Mouse (Mus musculus) forebrain, embryonic 12.5 days (tissue): ENCODE measurements around the gene Smtn. TPM values are rescaled to one million over a fixed set of nuclear protein-coding genes. Genes with fewer than 3 reads are reported as not detected.

Experiments used
- ATAC-seq: fragments of 200-750 bp; cut with Nextera tagmentation; 2 replicates; pipeline ENCODE4 v1.8.0; 2017; ENCODE audit warnings: moderate TSS enrichment; ENCODE audit not compliant: low FRiP score
- H3K27ac ChIP-seq: fragments of 300-500 bp; sonication (generic); 2 replicates; pipeline ENCODE4 v1.5.1; 2016; ENCODE audit warnings: mild to moderate bottlenecking
- H3K27me3 ChIP-seq: fragments of 300-500 bp; sonication (generic); 2 replicates; pipeline ENCODE4 v1.6.1; 2016; ENCODE audit warnings: mild to moderate bottlenecking
- H3K36me3 ChIP-seq: fragments of 300-500 bp; sonication (generic); replicated peaks from 2 replicates; pipeline ENCODE4 v1.6.1; 2016; ENCODE audit warnings: mild to moderate bottlenecking
- H3K4me1 ChIP-seq: fragments of 300-500 bp; sonication (generic); 2 replicates; pipeline ENCODE4 v1.6.1; 2016
- H3K4me2 ChIP-seq: fragments of 300-500 bp; sonication (generic); 2 replicates; pipeline ENCODE4 v1.6.1; 2016; ENCODE audit warnings: mild to moderate bottlenecking, moderate library complexity
- H3K4me3 ChIP-seq: fragments of 300-500 bp; sonication (generic); replicated peaks from 2 replicates; pipeline ENCODE4 v1.5.1; 2016; ENCODE audit warnings: mild to moderate bottlenecking
- H3K9ac ChIP-seq: fragments of 300-500 bp; sonication (generic); 2 replicates; pipeline ENCODE4 v1.6.1; 2016; ENCODE audit warnings: mild to moderate bottlenecking
- H3K9me3 ChIP-seq: fragments of 300-500 bp; sonication (generic); 2 replicates; pipeline ENCODE4 v1.6.1; 2016
- WGBS: fragments of 180-500 bp; shearing (Covaris S2); methylation state at CpG from one replicate; pipeline ENCODE4 v1.1.7; 2016; 5-methylcytosine and 5-hydroxymethylcytosine counted together
- polyA plus RNA-seq: library from polyadenylated mRNA; unstranded; fragments of >200 nt; fragmentation: Nextera tagmentation; extraction: Ambion mirVana; gene quantifications from 2 replicates; pipeline ENCODE4 v1.2.1, GENCODE M21; 2016

Smtn gene
- polyA plus RNA-seq, 1 experiment from 2014 or later = 36.2 TPM

DNA sequence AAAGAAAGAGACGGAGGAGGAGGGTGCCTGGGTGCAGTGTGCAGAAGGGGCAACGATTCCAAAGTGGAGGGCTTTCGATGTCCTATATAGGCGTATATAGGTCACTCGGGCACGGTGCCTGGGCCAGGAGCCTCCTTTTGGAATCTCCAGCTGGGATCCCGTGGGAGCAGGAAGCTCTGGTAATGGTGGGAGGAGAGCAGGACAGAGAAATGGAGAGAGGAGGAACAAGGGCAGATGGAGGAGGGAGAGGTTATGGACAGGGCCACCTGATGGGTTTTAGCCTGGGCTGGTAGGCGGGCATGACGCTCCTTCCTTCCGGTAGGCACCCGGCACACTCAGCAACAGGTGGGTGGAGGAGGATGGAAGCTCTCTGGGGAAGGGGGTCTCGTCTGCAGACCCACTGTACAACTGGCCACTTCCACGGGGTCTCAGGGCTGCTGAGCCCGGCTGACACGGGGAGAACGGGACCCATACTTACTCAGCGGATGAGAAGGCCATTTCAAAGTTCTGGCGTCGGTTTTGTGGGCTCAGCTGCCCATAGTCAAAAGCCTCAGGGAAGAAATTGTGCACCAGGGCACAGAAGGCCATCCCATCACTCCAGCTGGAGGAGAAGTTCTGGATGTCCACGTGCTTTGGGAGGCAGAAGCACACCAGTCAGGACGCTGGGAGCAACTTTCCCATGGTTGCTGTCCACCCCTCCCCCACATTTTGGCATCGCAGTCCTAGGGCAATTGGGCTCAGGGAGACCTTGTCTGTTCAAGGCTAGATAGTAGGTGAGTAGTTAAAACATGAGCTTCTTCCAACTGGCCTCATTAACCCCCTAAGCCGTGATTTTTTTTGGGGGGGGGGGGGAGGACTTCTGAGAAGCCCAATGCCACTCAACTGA, 18.8 kb downstream of the Smtn start:
- ATAC-seq = no peak
- Histone ChIP-seq H3K9me3 (no peaks in the 10 kb centered on the region), H3K9ac (no peak overlapping the region), H3K4me1 (peaks cover 14% of the 10 kb centered on the region), H3K27ac (no peak overlapping the region), H3K4me3 (no peak overlapping the region), H3K36me3 (peaks cover 53% of the 10 kb centered on the region), H3K4me2 (no peak overlapping the region), H3K27me3 (peaks cover 17% of the 10 kb centered on the region)
- 86% methylated on average over 23 of the region's 23 CpGs for WGBS

DNA sequence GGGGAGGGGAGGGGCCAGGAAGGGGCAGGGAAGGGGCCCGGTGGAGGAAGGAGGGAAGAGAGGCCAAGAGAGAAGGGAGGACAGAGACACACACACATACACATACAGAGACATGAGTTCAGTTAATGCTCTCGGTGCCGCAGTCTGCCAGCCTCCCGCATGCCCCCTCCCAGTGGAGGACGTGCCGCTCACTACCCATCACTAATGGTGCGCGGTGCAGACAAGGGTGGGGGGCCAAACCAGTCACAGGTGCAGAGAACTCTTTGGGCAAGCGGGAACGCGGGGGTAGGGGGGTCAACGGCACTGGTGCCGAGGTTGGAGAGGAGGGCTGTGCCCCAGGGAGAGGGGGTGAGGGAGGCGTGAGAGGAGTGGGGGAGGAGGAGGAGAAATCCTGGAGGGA, 19.5 kb downstream of the Smtn start:
- Histone ChIP-seq H3K4me1 (peaks cover 14% of the 10 kb centered on the region), H3K4me3 (no peak overlapping the region), H3K27ac (no peak overlapping the region), H3K9me3 (no peaks in the 10 kb centered on the region), H3K9ac (no peak overlapping the region), H3K36me3 (peaks cover 52% of the 10 kb centered on the region), H3K4me2 (no peak overlapping the region), H3K27me3 (peaks cover 24% of the 10 kb centered on the region)
- 87% methylated on average over 14 of the region's 14 CpGs for WGBS
- no peak for ATAC-seq

DNA sequence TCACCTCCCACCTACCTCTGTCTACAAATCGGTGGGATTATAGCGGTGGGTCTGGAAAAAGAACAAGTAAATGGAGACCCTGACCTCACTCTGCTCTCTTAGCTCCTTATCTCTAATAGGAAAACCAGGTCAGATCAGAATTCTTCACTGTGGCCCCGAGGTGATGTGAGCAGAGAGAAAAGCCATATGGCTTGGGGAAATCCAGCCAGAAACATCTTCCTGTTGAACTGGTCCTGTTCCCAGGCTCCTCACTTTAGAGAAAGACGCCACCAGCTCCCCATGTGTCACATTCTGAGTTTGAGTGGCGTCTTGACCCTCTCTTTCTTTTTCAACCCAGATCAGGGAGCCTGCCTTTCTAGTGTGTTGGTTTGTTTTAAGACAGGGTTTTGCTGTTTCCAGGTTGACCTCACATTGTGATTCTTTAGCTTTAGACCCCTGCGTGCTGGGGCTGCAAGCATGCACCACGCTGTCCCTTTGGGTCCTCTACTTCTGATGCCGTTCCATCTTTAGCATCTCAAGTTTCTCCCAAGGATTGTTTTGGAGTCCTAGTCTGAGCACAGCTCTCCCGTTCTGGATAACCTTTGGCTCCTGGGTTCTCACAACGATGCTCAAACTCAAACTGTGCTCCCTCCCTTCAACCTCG, 20.5 kb downstream of the Smtn start:
- Histone ChIP-seq H3K9me3 (no peaks in the 10 kb centered on the region), H3K27me3 (peaks cover 35% of the 10 kb centered on the region), H3K27ac (no peak overlapping the region), H3K4me1 (peaks cover 17% of the 10 kb centered on the region), H3K36me3 (peaks cover 44% of the 10 kb centered on the region), H3K4me2 (no peak overlapping the region), H3K4me3 (no peak overlapping the region), H3K9ac (no peak overlapping the region)
- 84% methylated on average over 11 of the region's 11 CpGs for WGBS
- no peak for ATAC-seq

DNA sequence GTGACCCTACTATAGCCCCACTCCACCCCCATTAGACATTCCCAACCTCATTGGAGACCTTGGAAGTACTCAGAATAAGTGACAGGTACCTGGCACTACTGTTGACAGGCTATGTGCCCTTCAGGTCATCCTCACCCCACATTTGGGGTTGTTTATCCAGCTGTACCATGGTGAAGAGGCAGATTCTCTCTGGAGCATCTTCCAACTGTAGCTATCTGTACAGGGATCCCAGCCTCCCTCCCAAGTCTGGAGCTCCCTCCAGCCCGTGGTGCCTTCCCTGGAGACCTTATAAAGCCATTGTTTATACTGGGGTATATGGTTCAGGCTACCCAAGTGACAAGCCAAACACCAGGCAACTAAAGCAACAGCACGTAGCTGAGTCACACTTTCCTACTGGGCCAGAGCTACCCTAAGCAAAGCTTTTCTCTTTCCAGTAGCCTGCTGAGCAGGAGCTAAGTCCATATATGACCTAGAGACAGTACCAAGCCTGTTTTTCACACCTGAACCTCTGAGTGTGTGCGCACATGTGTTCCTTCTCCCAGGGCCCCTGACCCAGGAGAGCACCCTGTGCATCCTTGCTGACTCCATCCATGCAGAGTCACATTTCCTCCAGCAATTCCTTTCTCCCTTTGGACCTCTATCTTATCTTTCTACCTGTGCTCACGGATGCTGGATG, 21.2 kb downstream of the Smtn start:
- no peak overlapping the region for H3K4me2 ChIP-seq
- H3K9ac ChIP-seq = no peak overlapping the region
- ATAC-seq = no peak
- H3K4me1 ChIP-seq = peaks cover 21% of the 10 kb centered on the region
- H3K27ac ChIP-seq = no peak overlapping the region
- 85% methylated on average over 4 of the region's 4 CpGs for WGBS
- no peak overlapping the region for H3K4me3 ChIP-seq
- H3K36me3 ChIP-seq = peaks cover 37% of the 10 kb centered on the region
- H3K9me3 ChIP-seq = no peaks in the 10 kb centered on the region
- H3K27me3 ChIP-seq = peaks cover 37% of the 10 kb centered on the region

DNA sequence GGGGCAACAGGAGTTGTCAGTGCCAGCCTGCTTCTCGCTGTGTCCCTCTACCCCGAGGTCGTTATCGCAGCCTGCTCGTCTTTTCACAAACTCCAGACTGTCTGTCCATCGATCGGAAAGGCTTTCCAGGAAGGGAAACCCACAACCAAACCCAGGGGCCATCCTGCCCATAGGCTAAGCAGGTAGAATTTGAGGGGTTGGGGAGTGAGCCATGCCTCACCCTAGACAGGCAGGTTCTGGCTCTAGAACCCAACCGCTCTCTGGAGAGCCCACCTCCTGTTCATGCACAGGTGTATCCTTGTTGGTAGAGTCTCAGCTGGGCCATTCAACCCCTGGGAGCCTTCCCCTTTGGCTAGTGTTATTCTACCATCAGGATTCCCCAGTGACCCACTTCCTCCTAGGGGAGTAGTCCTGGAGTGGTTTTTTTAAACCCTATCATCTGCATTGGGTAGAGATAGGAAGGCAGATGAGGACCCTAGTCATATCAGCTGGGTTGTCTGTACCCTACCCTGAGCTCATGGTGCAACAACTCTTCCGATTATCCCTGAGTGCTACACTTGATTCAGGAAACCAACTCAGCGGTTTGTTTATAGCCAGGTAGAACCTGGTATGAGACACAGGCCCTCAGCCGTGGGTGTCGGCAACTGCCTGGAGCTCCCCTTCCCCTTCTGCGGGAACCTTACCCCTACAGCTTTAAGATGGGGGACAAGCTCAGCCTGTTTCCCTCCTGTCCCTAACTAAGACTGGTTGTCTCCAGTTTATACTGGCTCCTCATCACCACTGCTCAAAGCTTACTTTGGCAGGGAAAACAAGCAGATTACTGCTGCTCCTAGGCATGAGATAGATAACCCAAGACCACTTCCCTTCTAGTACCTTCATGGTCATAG, 22.3 kb downstream of the Smtn start:
- Histone ChIP-seq H3K4me1 (peaks cover 23% of the 10 kb centered on the region), H3K9me3 (no peaks in the 10 kb centered on the region), H3K4me3 (peak overlapping the region; percentile 41), H3K27me3 (peaks cover 37% of the 10 kb centered on the region), H3K4me2 (peak overlapping the region; percentile 80), H3K9ac (peak overlapping the region; percentile 42; the same call in 1 of the 2 replicates), H3K36me3 (peaks cover 29% of the 10 kb centered on the region), H3K27ac (no peak overlapping the region)
- WGBS = 63% methylated on average over 13 of the region's 13 CpGs
- ATAC-seq = no peak

DNA sequence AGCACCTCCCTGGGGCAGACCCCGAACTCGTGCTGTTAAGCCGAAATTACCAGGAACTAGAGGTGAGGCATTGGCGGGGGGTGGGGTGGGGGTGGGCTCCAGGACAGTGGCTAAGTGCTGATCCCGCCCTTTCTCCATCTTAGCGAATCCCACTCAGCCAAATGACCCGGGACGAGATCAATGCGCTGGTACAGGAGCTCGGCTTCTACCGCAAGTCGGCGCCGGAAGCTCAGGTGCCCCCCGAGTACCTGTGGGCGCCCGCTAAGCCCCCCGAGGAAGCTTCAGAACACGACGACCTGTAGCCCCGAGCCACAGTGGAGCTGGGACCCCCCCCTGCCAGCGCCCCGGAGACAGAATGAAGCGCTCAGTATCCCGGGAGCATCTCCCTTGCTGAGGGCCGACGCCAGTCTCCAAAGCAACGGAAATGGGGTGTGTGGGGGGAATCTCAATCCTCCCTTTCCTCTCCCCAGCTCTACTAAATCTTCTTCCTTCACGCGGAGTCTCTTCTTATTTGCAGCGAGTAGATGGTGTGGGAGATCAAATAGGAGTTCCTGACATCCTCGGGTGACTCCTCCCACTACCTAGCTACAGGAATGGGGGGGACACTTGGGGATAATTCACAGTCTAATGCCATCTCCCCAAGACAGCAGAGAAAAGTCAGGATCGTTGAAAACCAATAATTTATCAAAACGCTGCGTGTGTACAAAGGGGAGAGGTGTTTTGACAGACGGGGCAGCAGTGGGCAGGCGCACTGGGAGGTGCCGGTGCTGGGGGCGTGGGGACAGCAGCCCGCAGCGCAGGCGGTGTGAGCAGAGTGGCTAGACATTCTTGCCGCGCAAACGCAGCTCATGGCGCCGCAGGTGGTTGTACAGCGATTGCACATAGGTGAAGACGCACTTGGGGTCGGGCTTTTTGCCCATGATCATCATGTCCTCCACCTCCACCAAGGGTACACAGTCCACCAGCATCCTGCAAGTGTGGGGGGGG, 23.3 kb downstream of the Smtn start:
- WGBS = under 1% methylated on average over 50 of the region's 50 CpGs
- no peak for ATAC-seq
- H3K4me2 ChIP-seq = peak overlapping the region; percentile 80
- no peak overlapping the region for H3K27ac ChIP-seq
- peak overlapping the region; percentile 42 for H3K9ac ChIP-seq
- H3K4me3 ChIP-seq = peak overlapping the region; percentile 41
- H3K36me3 ChIP-seq = peaks cover 20% of the 10 kb centered on the region
- peaks cover 23% of the 10 kb centered on the region for H3K4me1 ChIP-seq
- no peaks in the 10 kb centered on the region for H3K9me3 ChIP-seq
- peaks cover 37% of the 10 kb centered on the region for H3K27me3 ChIP-seq

DNA sequence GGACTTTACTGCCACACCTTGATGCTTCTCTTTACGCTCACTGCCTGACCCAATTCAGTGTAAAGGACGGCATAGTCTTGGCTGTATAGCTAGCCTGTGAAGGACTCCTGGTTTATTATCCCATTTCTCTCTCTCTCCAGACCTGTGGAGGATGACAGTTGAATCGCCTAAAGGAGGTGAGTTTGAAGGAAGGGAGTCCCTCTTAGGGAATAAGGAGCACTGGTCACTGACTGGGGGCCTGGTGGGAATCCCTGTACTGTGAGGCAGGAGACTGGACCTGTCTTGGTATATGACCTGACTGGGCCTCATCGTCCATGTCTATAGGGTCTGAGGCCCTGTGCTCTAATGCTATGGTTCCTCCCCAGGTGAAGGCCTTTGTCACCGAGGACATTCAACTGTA, 24.3 kb downstream of the Smtn start:
- no peak overlapping the region for H3K4me3 ChIP-seq
- no peak overlapping the region for H3K9ac ChIP-seq
- no peak for ATAC-seq
- 82% methylated on average over 5 of the region's 5 CpGs for WGBS
- peaks cover 10% of the 10 kb centered on the region for H3K36me3 ChIP-seq
- no peak overlapping the region for H3K4me2 ChIP-seq
- H3K27me3 ChIP-seq = peaks cover 37% of the 10 kb centered on the region
- H3K27ac ChIP-seq = no peak overlapping the region
- peaks cover 23% of the 10 kb centered on the region for H3K4me1 ChIP-seq
- no peaks in the 10 kb centered on the region for H3K9me3 ChIP-seq

DNA sequence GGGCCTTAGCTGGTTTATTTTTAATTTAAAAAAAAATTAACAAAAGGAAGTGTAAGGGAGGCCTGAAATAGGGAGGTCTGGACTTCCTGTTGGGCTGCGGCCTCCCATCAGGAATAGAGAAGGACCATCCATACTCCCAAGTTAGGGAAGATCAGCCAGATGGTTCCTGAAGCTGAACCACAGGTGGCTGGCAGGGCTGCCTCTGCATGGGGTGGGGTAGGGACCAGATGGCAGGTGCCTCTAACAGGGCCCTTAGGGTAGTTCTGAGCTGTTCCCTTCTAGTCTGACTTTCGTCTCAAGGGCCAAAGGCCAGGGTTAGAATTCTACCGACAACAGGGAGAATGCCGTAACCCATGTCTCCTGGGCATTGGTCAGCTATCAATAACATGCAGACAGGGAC, 24.8 kb downstream of the Smtn start:
- ATAC-seq = no peak
- H3K4me2 ChIP-seq = peak overlapping the region; percentile 73; the same call in 1 of the 2 replicates
- peaks cover 37% of the 10 kb centered on the region for H3K27me3 ChIP-seq
- peaks cover 23% of the 10 kb centered on the region for H3K4me1 ChIP-seq
- no peaks in the 10 kb centered on the region for H3K9me3 ChIP-seq
- no peak overlapping the region for H3K9ac ChIP-seq
- no peak overlapping the region for H3K4me3 ChIP-seq
- no peak overlapping the region for H3K27ac ChIP-seq
- 84% methylated on average over 4 of the region's 4 CpGs for WGBS
- peaks cover 5% of the 10 kb centered on the region for H3K36me3 ChIP-seq

DNA sequence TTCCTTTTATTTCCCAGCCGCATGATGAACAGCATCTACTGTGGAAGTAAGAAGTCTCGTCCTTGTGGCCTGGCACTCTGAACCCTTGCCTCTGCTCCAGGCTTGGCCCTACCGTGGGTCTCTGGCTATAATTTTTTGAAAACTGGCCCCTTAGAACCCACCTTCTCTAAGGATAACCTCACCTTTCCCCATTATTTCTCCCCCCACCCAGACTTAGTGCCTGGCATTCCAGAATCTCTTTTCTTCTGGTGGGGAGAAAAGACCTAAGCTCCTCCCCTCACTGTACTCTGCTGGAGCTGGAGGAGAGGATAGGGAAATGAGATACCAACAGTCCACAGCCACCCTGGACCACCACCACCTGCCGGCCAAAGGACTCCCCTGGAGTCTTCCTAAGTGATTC, 25.2 kb downstream of the Smtn start:
- peak overlapping the region; percentile 73 for H3K4me2 ChIP-seq
- peak overlapping the region; percentile 57 for H3K9ac ChIP-seq
- H3K27ac ChIP-seq = no peak overlapping the region
- 10% methylated on average over 4 of the region's 4 CpGs for WGBS
- peaks cover 23% of the 10 kb centered on the region for H3K4me1 ChIP-seq
- H3K4me3 ChIP-seq = peak overlapping the region; percentile 47
- H3K27me3 ChIP-seq = peaks cover 37% of the 10 kb centered on the region
- 0 out of 2 replicates have a peak, but pooled peaks cover under 1% of the 10 kb centered on the region for H3K36me3 ChIP-seq
- ATAC-seq = peak; percentile 28; the same call in 1 of the 2 replicates
- H3K9me3 ChIP-seq = no peaks in the 10 kb centered on the region

DNA sequence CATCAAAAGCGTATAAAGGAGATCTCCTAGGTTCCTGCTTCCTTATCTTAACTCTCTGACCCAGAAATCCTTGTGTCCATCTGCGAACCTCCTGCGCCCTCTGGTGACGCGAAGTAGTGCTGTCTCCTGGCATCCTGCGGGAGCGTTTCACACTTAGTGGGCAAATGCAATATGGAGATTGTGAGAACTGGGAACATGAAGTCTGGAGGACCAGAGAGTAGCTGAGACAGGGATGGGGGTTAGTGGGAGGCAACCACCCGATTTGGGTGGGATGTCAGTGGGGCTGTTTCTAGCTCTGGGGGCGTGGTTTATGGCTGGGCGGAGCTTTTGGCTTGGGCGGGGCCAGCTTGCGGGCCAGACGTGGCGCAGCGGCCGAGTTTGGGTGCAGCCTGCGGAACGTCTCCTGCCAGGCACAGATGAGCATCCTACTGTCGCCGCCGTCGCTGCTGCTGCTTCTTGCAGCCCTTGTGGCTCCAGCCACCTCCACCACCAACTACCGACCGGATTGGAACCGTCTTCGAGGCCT, 25.8 kb downstream of the Smtn start, which contains the start of gene Selenom:
TSS of gene Selenom (plus strand) at position 156 of the 526 bp plus-strand sequence.
- peak within 1 kb of the TSS; percentile 73 for H3K4me2 ChIP-seq

More for the DNA sequence above, 25.8 kb downstream of the Smtn start, which contains the start of gene Selenom:
- Histone ChIP-seq H3K27me3 (peaks cover 37% of the 10 kb centered on the region), H3K27ac (no peak within 1 kb of the TSS), H3K36me3 (no peaks in the 10 kb centered on the region), H3K4me3 (peak within 1 kb of the TSS; percentile 47), H3K4me1 (peaks cover 23% of the 10 kb centered on the region), H3K9ac (peak within 1 kb of the TSS; percentile 57), H3K9me3 (no peaks in the 10 kb centered on the region)
- ATAC-seq = peak; percentile 85
- 0% methylated on average over 26 of the region's 26 CpGs for WGBS
